Mouse (Mus musculus) ES-Bruce4 (cell line): ENCODE results near the gene Cdh4. TPM values are rescaled to one million over a fixed set of nuclear protein-coding genes. Genes with fewer than 3 reads are reported as not detected.

Experiments used
- H3K27ac ChIP-seq: 2 replicates; pipeline ENCODE4 v1.5.1; 2012; ENCODE audit warnings: low read length, inconsistent platforms; ENCODE audit not compliant: insufficient read depth
- H3K27me3 ChIP-seq: 2 replicates; pipeline ENCODE4 v1.6.1; 2012; ENCODE audit warnings: mild to moderate bottlenecking, low read length, inconsistent platforms; ENCODE audit not compliant: control insufficient read depth, poor library complexity, insufficient read depth, severe bottlenecking
- H3K36me3 ChIP-seq: 2 replicates; pipeline ENCODE4 v1.6.1; 2012; ENCODE audit warnings: inconsistent platforms, mild to moderate bottlenecking, low read length, moderate library complexity; ENCODE audit not compliant: control insufficient read depth, poor library complexity, insufficient read depth, severe bottlenecking
- H3K4me1 ChIP-seq: one replicate; pipeline ENCODE4 v1.8.1; 2011; ENCODE audit warnings: low read length; ENCODE audit not compliant: control insufficient read depth, insufficient read depth
- H3K4me3 ChIP-seq: 2 replicates; pipeline ENCODE4 v1.5.1; 2011; ENCODE audit warnings: low read depth, mild to moderate bottlenecking, low read length
- H3K9ac ChIP-seq: 2 replicates; pipeline ENCODE4 v1.6.1; 2012; ENCODE audit warnings: low read depth, mild to moderate bottlenecking, inconsistent platforms; ENCODE audit not compliant: poor library complexity, severe bottlenecking
- H3K9me3 ChIP-seq: replicated peaks from 2 replicates; pipeline ENCODE4 v1.6.1; 2012; ENCODE audit warnings: mild to moderate bottlenecking, low read length, inconsistent platforms; ENCODE audit not compliant: control insufficient read depth, poor library complexity, insufficient read depth, severe bottlenecking
- CTCF ChIP-seq: IDR thresholded peaks from one replicate; pipeline ENCODE4 v1.8.1; 2011; ENCODE audit warnings: low read depth, low read length
- EP300 ChIP-seq: IDR thresholded peaks from 2 replicates; pipeline ENCODE4 v1.6.1; 2011; ENCODE audit warnings: low read depth, low read length; ENCODE audit not compliant: insufficient read depth
- POLR2A ChIP-seq: IDR thresholded peaks from one replicate; pipeline ENCODE4 v1.8.1; 2011; ENCODE audit warnings: low read length; ENCODE audit not compliant: insufficient read depth
- polyA plus RNA-seq: library from polyadenylated mRNA; stranded (reverse); fragments of >200 nt; gene quantifications from 2 replicates; pipeline ENCODE4 v1.2.4, GENCODE M21; 2011; ENCODE audit warnings: low read depth; ENCODE audit not compliant: missing spikeins, insufficient read depth, insufficient read length

Cdh4 gene
- polyA plus RNA-seq, 1 experiment = 1.4 TPM

- no peak overlapping the region for H3K9ac ChIP-seq
- no peak overlapping the region for H3K27ac ChIP-seq
- no peak for TF ChIP-seq POLR2A
- no peak for TF ChIP-seq CTCF
- TF ChIP-seq EP300 = no peak
- H3K36me3 ChIP-seq = no peaks in the 10 kb centered on the region
- no peaks in the 10 kb centered on the region for H3K4me1 ChIP-seq
- H3K27me3 ChIP-seq = no peaks in the 10 kb centered on the region
- H3K9me3 ChIP-seq = no peaks in the 10 kb centered on the region
- no peak overlapping the region for H3K4me3 ChIP-seq
Observed at GRCm38 (mm10) chr2:179867669-179868068, 425.4 kb downstream of the Cdh4 start.

GRCm38 (mm10) chr2:179869871-179870270, 427.6 kb downstream of the Cdh4 start:
- H3K4me3 ChIP-seq = no peak overlapping the region
- H3K27me3 ChIP-seq = no peaks in the 10 kb centered on the region
- no peaks in the 10 kb centered on the region for H3K9me3 ChIP-seq
- H3K36me3 ChIP-seq = no peaks in the 10 kb centered on the region
- TF ChIP-seq POLR2A = no peak
- no peak for TF ChIP-seq EP300
- TF ChIP-seq CTCF = no peak
- H3K9ac ChIP-seq = no peak overlapping the region
- H3K27ac ChIP-seq = no peak overlapping the region
- H3K4me1 ChIP-seq = no peaks in the 10 kb centered on the region

- Histone ChIP-seq H3K27ac (no peak overlapping the region), H3K36me3 (no peaks in the 10 kb centered on the region), H3K9me3 (no peaks in the 10 kb centered on the region), H3K4me3 (no peak overlapping the region), H3K27me3 (no peaks in the 10 kb centered on the region), H3K4me1 (no peaks in the 10 kb centered on the region), H3K9ac (no peak overlapping the region)
- TF ChIP-seq CTCF = peak; percentile 49
- TF ChIP-seq POLR2A = no peak
Observed at GRCm38 (mm10) chr2:179872724-179873123, 430.5 kb downstream of the Cdh4 start.

- no peaks in the 10 kb centered on the region for H3K27me3 ChIP-seq
- no peak overlapping the region for H3K9ac ChIP-seq
- TF ChIP-seq EP300 (no peak), POLR2A (no peak), CTCF (peak; percentile 76)
- H3K27ac ChIP-seq = no peak overlapping the region
- no peaks in the 10 kb centered on the region for H3K9me3 ChIP-seq
- H3K4me3 ChIP-seq = no peak overlapping the region
- no peaks in the 10 kb centered on the region for H3K36me3 ChIP-seq
- H3K4me1 ChIP-seq = no peaks in the 10 kb centered on the region
Observed at GRCm38 (mm10) chr2:179873315-179873714, 431.1 kb downstream of the Cdh4 start.

- Histone ChIP-seq H3K9me3 (no peaks in the 10 kb centered on the region), H3K4me1 (no peaks in the 10 kb centered on the region), H3K36me3 (no peaks in the 10 kb centered on the region), H3K27ac (no peak overlapping the region), H3K27me3 (no peaks in the 10 kb centered on the region), H3K9ac (no peak overlapping the region), H3K4me3 (no peak overlapping the region)
- peak; percentile 80 for TF ChIP-seq CTCF
- no peak for TF ChIP-seq EP300
- TF ChIP-seq POLR2A = no peak
Observed at GRCm38 (mm10) chr2:179875147-179875546, 432.9 kb downstream of the Cdh4 start.

- Histone ChIP-seq H3K4me1 (no peaks in the 10 kb centered on the region), H3K36me3 (no peaks in the 10 kb centered on the region), H3K27me3 (no peaks in the 10 kb centered on the region), H3K4me3 (no peak overlapping the region), H3K27ac (no peak overlapping the region), H3K9me3 (no peaks in the 10 kb centered on the region), H3K9ac (no peak overlapping the region)
- no peak for TF ChIP-seq POLR2A
- TF ChIP-seq EP300 = no peak
- peak; percentile 78 for TF ChIP-seq CTCF
Observed at GRCm38 (mm10) chr2:179877551-179878215, 435.5 kb downstream of the Cdh4 start.
